Mouse (Mus musculus) kidney, postnatal 4 days (tissue): ENCODE measurements at regions not wholly inside any gene's neighbourhood (a gene's known extent, or its start where the extent isn't known, plus 50 kb on each side); places are given as distances from the start of the nearest gene placed in this dataset.
A peak's percentile ranks its signal among the peaks of the same experiment; 100 is the strongest.
"Not testable (repeated sequence)": the region's sequence is repeated elsewhere in the genome, so short reads cannot be mapped to it uniquely, and the experiment has no call there.

Experiments
- DNase-seq, 2 experiments: peaks; one replicate each; pipeline ENCODE4 v3.0.0; 2021; ENCODE audit warnings: mixed read lengths in 2 of 2

GRCm38 (mm10) chr7:113010150-113010549 lies 56.4 kb downstream of the Rassf10 start:
- no peak for DNase-seq

- peak in 1 of 2 experiments; percentile 13 for DNase-seq
Measured at GRCm38 (mm10) chr7:113017092-113017755, 63.5 kb downstream of the Rassf10 start.

- DNase-seq: no peak
Measured at GRCm38 (mm10) chr7:113021412-113021811, 67.7 kb downstream of the Rassf10 start.

- DNase-seq: no peak
Measured at GRCm38 (mm10) chr7:113022516-113022915, 68.8 kb downstream of the Rassf10 start.

GRCm38 (mm10) chr7:113025758-113026157 lies 72.0 kb downstream of the Rassf10 start:
- no peak for DNase-seq

GRCm38 (mm10) chr7:113026290-113027075 lies 72.7 kb downstream of the Rassf10 start:
- no peak for DNase-seq

GRCm38 (mm10) chr7:113027125-113027801 lies 73.5 kb downstream of the Rassf10 start:
- no peak for DNase-seq

- no peak for DNase-seq
Measured at GRCm38 (mm10) chr7:113030053-113030752, 76.4 kb downstream of the Rassf10 start.

- DNase-seq: no peak
Measured at GRCm38 (mm10) chr7:113035751-113036150, 82.0 kb downstream of the Rassf10 start.

- no peak for DNase-seq
Measured at GRCm38 (mm10) chr7:113037825-113038613, 84.3 kb downstream of the Rassf10 start.

GRCm38 (mm10) chr7:113038906-113039671 lies 85.3 kb downstream of the Rassf10 start:
- DNase-seq: no peak

- DNase-seq: not testable (repeated sequence)
Measured at GRCm38 (mm10) chr7:113045613-113046159, 91.9 kb downstream of the Rassf10 start.

GRCm38 (mm10) chr7:113046406-113046805 lies 92.6 kb downstream of the Rassf10 start:
- DNase-seq: no peak

- DNase-seq: no peak
Measured at GRCm38 (mm10) chr7:113047583-113047982, 93.8 kb downstream of the Rassf10 start.

GRCm38 (mm10) chr7:113048097-113048795 lies 94.5 kb downstream of the Rassf10 start:
- peak in 1 of 2 experiments; percentile 24 for DNase-seq

- no peak for DNase-seq
Measured at GRCm38 (mm10) chr7:113049440-113049839, 95.7 kb downstream of the Rassf10 start.

GRCm38 (mm10) chr7:113052952-113053351 lies 99.2 kb downstream of the Rassf10 start:
- DNase-seq: no peak

- DNase-seq: no peak
Measured at GRCm38 (mm10) chr7:113056421-113056820, 102.7 kb downstream of the Rassf10 start.

GRCm38 (mm10) chr7:113059211-113059966 lies 105.6 kb downstream of the Rassf10 start:
- peak; percentile 56 to 62 for DNase-seq

GRCm38 (mm10) chr7:113059967-113060284 lies 106.2 kb downstream of the Rassf10 start:
- no peak for DNase-seq
